Mouse (Mus musculus): ENCODE results near the gene Bbs7. TPM values are rescaled to one million over a fixed set of nuclear protein-coding genes. Genes with fewer than 3 reads are reported as not detected.

The Bbs7 gene
- polyA plus RNA-seq (2017; shearing (Covaris generic)) = 0.61 TPM

DNA sequence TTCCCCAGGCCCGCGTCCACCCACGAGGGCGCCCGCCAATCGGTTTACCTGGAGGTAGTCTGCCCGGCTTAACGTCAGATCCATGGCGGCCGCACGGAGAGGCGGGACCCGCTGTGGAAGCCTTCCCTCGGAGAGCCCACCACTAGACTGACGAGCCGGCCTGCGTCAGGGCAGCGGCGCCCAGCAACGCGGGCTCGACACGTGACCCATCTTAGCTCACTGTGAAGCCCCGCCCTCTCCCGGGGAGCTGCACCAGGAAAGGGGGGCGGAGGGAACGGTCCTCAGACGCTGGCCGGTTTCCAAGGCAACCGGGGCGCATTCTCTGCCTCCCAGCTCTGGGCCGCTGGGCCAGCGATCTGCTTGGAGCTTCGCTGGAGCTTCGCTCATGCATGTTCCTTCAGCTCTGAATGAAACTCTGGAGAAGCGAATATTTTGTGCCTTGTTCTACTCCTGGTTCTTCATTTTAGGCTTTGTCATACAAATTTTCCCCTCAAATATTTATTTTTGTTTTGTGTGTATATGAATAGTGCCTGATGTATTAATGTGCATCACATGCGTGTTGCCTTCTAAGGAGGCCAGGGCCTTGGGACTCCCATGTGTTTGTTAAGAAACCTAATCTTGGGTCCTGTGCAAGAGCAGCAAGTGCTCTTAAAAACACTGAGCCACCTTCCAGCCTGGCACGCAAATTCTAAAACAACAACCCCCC, at the start of gene Bbs7:
Bbs7 (minus strand) TSS at position 276 of the 706 bp plus-strand sequence.

DNA sequence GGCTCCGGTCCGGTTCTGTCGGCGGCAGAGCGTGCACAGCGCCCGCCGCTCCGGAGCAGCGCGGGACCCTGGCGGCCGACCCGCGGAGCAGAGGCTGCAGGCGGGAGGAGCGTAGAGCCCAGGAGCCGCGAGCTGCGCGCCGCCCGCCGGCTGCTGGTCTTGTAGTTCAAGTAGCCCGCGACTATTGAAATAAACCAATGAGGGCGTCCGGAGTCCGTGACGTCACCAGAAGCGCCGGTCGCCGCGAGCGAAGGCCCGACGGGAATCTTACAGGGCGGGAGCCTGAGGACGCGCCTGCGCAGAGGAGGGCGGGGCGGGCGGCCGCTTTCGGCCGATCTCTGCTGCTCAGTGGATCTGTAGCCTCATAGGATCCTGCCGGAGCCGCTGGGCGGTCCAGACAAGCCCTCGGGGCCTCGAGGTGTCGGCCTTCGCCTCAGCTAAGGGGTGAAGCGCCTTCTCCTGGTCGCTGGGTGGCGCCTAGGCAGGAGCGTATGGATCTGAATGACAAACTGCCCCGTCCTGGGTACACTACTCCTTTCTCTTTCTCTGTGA, 41.4 kb downstream of the Bbs7 start, which contains the start of gene Ccna2:
Ccna2 (minus strand) TSS at position 324 of the 552 bp plus-strand sequence.

DNA sequence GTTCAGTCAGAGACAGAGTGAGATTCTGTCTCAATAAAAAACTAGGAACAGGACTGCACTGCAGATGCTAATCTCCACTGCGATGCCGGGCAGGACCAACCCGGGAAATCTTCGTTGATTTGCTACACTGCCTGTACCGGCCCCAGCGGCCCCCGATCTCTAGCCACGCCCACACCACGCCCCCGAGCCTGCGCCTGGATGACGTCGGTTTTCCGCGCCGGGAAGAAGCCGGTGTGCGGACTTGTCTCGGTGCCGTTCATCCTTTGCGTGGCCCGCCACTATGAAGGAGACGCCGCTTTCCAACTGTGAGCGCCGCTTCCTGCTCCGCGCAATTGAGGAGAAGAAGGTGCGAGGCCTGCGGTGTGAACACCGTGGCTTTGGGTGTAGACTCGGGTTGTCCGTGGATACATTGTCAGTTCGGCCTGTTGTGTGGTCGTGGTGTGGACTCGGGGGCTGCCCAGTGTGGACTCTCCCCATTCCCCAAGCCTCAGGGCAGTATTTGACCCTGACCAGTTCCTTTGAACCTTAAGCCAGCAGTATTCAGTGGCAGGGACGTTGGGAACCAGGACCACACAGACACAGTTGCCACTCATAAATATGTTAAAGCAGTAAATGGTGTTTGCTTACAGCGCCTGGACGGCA, 60.8 kb downstream of the Bbs7 start, which contains the start of gene Exosc9:
Exosc9 (plus strand) TSS at position 201 of the 642 bp plus-strand sequence.

Other genes with a start within 250 kb of the Bbs7 start
- gene Anxa5, start 137.6 kb downstream of the Bbs7 start, polyA plus RNA-seq (2017; shearing (Covaris generic)) = 186 TPM
- 1.5 TPM for gene 1810062G17Rik, start 137.5 kb downstream of the Bbs7 start, polyA plus RNA-seq (2017; shearing (Covaris generic))
- not detected for gene Gm11549, start 91.7 kb downstream of the Bbs7 start, polyA plus RNA-seq (2017; shearing (Covaris generic))
- 56.0 TPM for gene Exosc9, start 60.9 kb downstream of the Bbs7 start, polyA plus RNA-seq (2017; shearing (Covaris generic))
- 4.2 TPM for gene Ccna2, start 41.3 kb downstream of the Bbs7 start, polyA plus RNA-seq (2017; shearing (Covaris generic))
- not detected for gene Trpc3, start 76.7 kb upstream of the Bbs7 start, polyA plus RNA-seq (2017; shearing (Covaris generic))
- gene 4932438A13Rik, start 249.6 kb upstream of the Bbs7 start, polyA plus RNA-seq (2017; shearing (Covaris generic)) = 304 TPM